23 mouse cellular contexts compared by ENCODE assay signal in genomic region chr6:147178276-147178675, GRCm38 (mm10).
DNase-seq lines count a peak whose midpoint lies in the region; ATAC-seq and TF ChIP-seq lines count a peak whose summit lies in the region.
"Had no signal": no experiment of that assay in that cellular context is flagged by ENCODE, and none has a peak within 500 bp of the region (broad histone marks: within the 10 kb centered on the region; RNA-seq: fewer than 3 reads in every experiment).

No protein-coding gene starts in this region.

- H3K27me3 ChIP-seq in embryonic facial prominence, embryonic 12.5 days: no peaks in the 10 kb centered on the region
- H3K27me3 ChIP-seq: heart, embryonic 15.5 days; megakaryocyte, embryonic 14.5 days; neural tube, embryonic 12.5 days had no signal

- peak; percentile 34 for DNase-seq in embryo, embryonic 11 days
- DNase-seq in embryo, embryonic 10 days (ENCODE audit: low spot score): no peak
- peak; percentile 55 for DNase-seq in ES-E14 (ENCODE audit: low read depth, low spot score)
- DNase-seq in forelimb bud, embryonic 11.5 days (ENCODE audit: low read depth, low spot score): peak; percentile 40
- no peak for DNase-seq in liver
- no peak for DNase-seq in right cerebral cortex, postnatal 25 days
- DNase-seq in left cerebral cortex, adult 8-10 months (ENCODE audit: low spot score in 2 of 2): no peak
- DNase-seq: adrenal gland, postnatal 25 days; cerebellum, adult 9-10 months; gastrocnemius, postnatal 14 days; heart, adult 2 months; kidney, adult 8-10 months; kidney, postnatal 36 days; right cerebral cortex, postnatal 14 days; thymus, postnatal 25 days had no signal

- no peak overlapping the region for H3K4me2 ChIP-seq in embryonic facial prominence, embryonic 12.5 days (replicated peaks)
- H3K4me2 ChIP-seq: heart, embryonic 15.5 days; neural tube, embryonic 12.5 days had no signal

- WGBS in embryonic facial prominence, embryonic 12.5 days: 51% methylated on average over 7 of the region's 7 CpGs

- no peaks in the 10 kb centered on the region for H3K9me3 ChIP-seq in ES-E14 (ENCODE audit: control insufficient read depth, insufficient read depth, low read depth, low read length)
- H3K9me3 ChIP-seq in embryonic facial prominence, embryonic 12.5 days: no peaks in the 10 kb centered on the region; the same call in 1 of the 2 replicates
- H3K9me3 ChIP-seq: heart, embryonic 15.5 days; neural tube, embryonic 12.5 days had no signal

- no peak overlapping the region for H3K27ac ChIP-seq in ES-E14 (ENCODE audit: insufficient read depth, low read depth, low read length, poor library complexity, severe bottlenecking)
- H3K27ac ChIP-seq in embryonic facial prominence, embryonic 12.5 days: no peak overlapping the region
- H3K27ac ChIP-seq: heart, adult 2 months; heart, embryonic 15.5 days; liver, embryonic 14.5 days; neural tube, embryonic 12.5 days had no signal

- ATAC-seq in embryonic facial prominence, embryonic 12.5 days (ENCODE audit: insufficient number of reproducible peaks, insufficient read depth, low FRiP score, low TSS enrichment): 0 out of 2 replicates have a peak, but pooled peaks have one; percentile 47
- ATAC-seq: inflammation-experienced regulatory T-cells, adult 6 months; lung, postnatal 0 days; midbrain, embryonic 16.5 days had no signal

- H3K9ac ChIP-seq in ES-E14 (ENCODE audit: insufficient read depth, low read depth, low read length, poor library complexity, severe bottlenecking): no peak overlapping the region
- no peak overlapping the region for H3K9ac ChIP-seq in embryonic facial prominence, embryonic 12.5 days
- H3K9ac ChIP-seq: heart, embryonic 15.5 days; liver, embryonic 14.5 days; neural tube, embryonic 12.5 days had no signal

- H3K36me3 ChIP-seq in ES-E14 (ENCODE audit: control insufficient read depth, insufficient read depth, low read length, poor library complexity, severe bottlenecking): no peaks in the 10 kb centered on the region
- H3K36me3 ChIP-seq in embryonic facial prominence, embryonic 12.5 days: no peaks in the 10 kb centered on the region
- H3K36me3 ChIP-seq: heart, embryonic 15.5 days; neural tube, embryonic 12.5 days had no signal

- in situ Hi-C loops in ES-E14 (cut with MboI; ENCODE audit: low sequenced_read_pairs in 2 of 2, unreplicated experiment in 2 of 2): no loop called here

- H3K4me3 ChIP-seq in ES-E14 (ENCODE audit: insufficient read depth in 1 of 2, low read depth in 1 of 2, low read length in 2 of 2, poor library complexity in 1 of 2, severe bottlenecking in 1 of 2): no peak overlapping the region
- H3K4me3 ChIP-seq in embryonic facial prominence, embryonic 12.5 days: no peak overlapping the region
- H3K4me3 ChIP-seq: heart, adult 2 months; heart, embryonic 15.5 days; megakaryocyte, embryonic 14.5 days; neural tube, embryonic 12.5 days had no signal

- H3K4me1 ChIP-seq in ES-E14 (ENCODE audit: control insufficient read depth in 2 of 2, insufficient read depth in 2 of 2, low read length in 2 of 2, poor library complexity in 1 of 2): peaks cover 2 to 13% of the 10 kb centered on the region in 2 experiments; a peak in 2 of 4 replicates
- peaks cover 5% of the 10 kb centered on the region; the same call in 1 of the 2 replicates for H3K4me1 ChIP-seq in embryonic facial prominence, embryonic 12.5 days
- H3K4me1 ChIP-seq: heart, embryonic 15.5 days; neural tube, embryonic 12.5 days had no signal

TF ChIP-seq in ES-E14, 5 proteins besides CTCF, POLR2A, EP300 and RAD21:
- TF ChIP-seq ZNF384 (IDR thresholded peaks at IDR 0.05; ENCODE audit: low read depth, low read length): no peak
- no peak for TF ChIP-seq MAFK (IDR thresholded peaks at IDR 0.05; ENCODE audit: insufficient read depth, low read depth, low read length)
- no peak for TF ChIP-seq ZC3H11A (IDR thresholded peaks at IDR 0.05; ENCODE audit: borderline replicate concordance, low read depth, low read length)
- no peak for TF ChIP-seq CHD2 (IDR thresholded peaks at IDR 0.05; ENCODE audit: low read depth, low read length)
- TF ChIP-seq HCFC1 (IDR thresholded peaks at IDR 0.05; ENCODE audit: borderline replicate concordance, insufficient read depth, low read length): no peak

Comparison
In these comparisons a context has a peak if more than half of its experiments do, and no peak if none do; other contexts are left out.
1. DNase-seq: peak in embryo, embryonic 11 days (single experiment), ES-E14 (single experiment) and forelimb bud, embryonic 11.5 days (single experiment); none in embryo, embryonic 10 days (single experiment), liver (single experiment), right cerebral cortex, postnatal 25 days (single experiment) and left cerebral cortex, adult 8-10 months (0 of 2).